8 mouse cellular contexts compared by ENCODE assay signal in the genomic region with DNA sequence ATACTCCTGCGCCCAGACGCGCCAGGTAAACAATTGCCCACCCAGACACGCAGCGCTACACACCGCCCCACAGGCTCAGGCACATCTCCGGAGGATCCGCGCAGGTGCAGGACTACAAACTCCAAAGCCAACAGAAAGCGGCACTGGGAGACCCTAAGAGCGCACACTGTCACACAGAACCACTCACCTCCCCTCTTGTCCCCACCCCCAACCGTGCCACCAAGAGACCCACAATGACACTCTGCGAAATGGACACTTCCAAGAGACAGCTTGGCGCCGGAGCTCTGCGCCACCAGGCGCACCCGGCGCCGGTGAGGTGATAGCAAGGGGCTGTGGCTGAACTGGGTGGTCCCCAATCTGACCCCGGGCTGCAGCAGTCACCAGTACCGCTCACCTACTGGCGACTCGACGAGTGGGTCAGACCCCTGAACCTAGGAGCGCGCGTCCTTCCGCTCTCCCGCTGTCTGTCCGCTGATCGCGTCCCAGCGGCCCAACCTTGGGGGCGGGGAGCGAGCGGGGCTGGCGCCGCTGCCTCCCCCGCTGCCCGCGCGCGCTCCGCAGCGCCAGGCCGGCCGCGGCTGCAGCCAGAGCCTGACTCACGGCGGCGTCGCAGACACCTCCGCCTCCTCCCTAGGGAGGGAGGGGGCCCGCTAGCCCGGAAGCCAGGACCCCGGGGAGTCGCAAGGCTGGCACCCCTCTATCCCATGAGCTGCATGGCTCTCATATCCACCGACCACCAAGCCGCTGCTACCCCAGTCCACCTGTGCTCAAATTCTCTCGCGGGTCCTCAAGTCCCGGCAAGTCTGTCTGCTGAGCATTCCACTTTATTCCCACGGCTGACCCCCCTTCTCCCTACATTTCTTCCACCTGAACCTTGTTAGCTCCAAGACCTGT. TPM values are rescaled to one million over a fixed set of nuclear protein-coding genes. Genes with fewer than 3 reads are reported as not detected.
DNase-seq lines count a peak whose midpoint lies in the region; ATAC-seq and TF ChIP-seq lines count a peak whose summit lies in the region.

No protein-coding gene starts in this region.

- DNase-seq in kidney, postnatal 14 days = no peak
- peak; percentile 39 for DNase-seq in hindbrain, postnatal 0 days (ENCODE audit: low spot score)
- peak; percentile 43 to 61 for DNase-seq in lung, postnatal 4 days
- DNase-seq in stomach, postnatal 0 days (ENCODE audit: low spot score) = peak; percentile 40
- DNase-seq in ovary, adult 18-20 months (ENCODE audit: low spot score) = no peak

- no peaks in the 10 kb centered on the region for H3K9me3 ChIP-seq in kidney, embryonic 15.5 days (replicated peaks)
- no peaks in the 10 kb centered on the region for H3K9me3 ChIP-seq in embryonic facial prominence, embryonic 12.5 days
- H3K9me3 ChIP-seq in hindbrain, postnatal 0 days (ENCODE audit: low read length) = no peaks in the 10 kb centered on the region
- H3K9me3 ChIP-seq in stomach, postnatal 0 days (ENCODE audit: control insufficient read depth, low read length) = no peaks in the 10 kb centered on the region

- ATAC-seq in kidney, embryonic 15.5 days (replicated peaks; ENCODE audit: low FRiP score) = peak; percentile 47
- ATAC-seq in activated CD4-positive, CD25-positive, alpha-beta regulatory T cell, adult 4 months = peak; percentile 59
- 0 out of 2 replicates have a peak, but pooled peaks have one; percentile 16 for ATAC-seq in embryonic facial prominence, embryonic 12.5 days (ENCODE audit: insufficient number of reproducible peaks, insufficient read depth, low FRiP score, low TSS enrichment)
- peak; percentile 33; the same call in 1 of the 2 replicates for ATAC-seq in hindbrain, postnatal 0 days
- ATAC-seq in stomach, postnatal 0 days (ENCODE audit: low FRiP score, low TSS enrichment) = peak; percentile 39

- WGBS in kidney, embryonic 15.5 days = 1% methylated on average over 64 of the region's 64 CpGs
- 2% methylated on average over 63 of the region's 64 CpGs for WGBS in embryonic facial prominence, embryonic 12.5 days
- WGBS in hindbrain, postnatal 0 days = 1% methylated on average over 62 of the region's 64 CpGs
- 2% methylated on average over 64 of the region's 64 CpGs for WGBS in stomach, postnatal 0 days

- H3K4me1 ChIP-seq in kidney, embryonic 15.5 days = peaks cover 31% of the 10 kb centered on the region
- H3K4me1 ChIP-seq in embryonic facial prominence, embryonic 12.5 days = peaks cover 20% of the 10 kb centered on the region; the same call in 1 of the 2 replicates
- H3K4me1 ChIP-seq in hindbrain, postnatal 0 days (ENCODE audit: insufficient read depth, low read length) = 0 out of 2 replicates have a peak, but pooled peaks cover 5% of the 10 kb centered on the region
- H3K4me1 ChIP-seq in stomach, postnatal 0 days (replicated peaks; ENCODE audit: control insufficient read depth, insufficient read depth) = no peaks in the 10 kb centered on the region

- H3K4me3 ChIP-seq in kidney, embryonic 15.5 days (replicated peaks) = peak overlapping the region; percentile 47
- peak overlapping the region; percentile 44 for H3K4me3 ChIP-seq in embryonic facial prominence, embryonic 12.5 days
- peak overlapping the region; percentile 47 for H3K4me3 ChIP-seq in hindbrain, postnatal 0 days (ENCODE audit: low read length)
- H3K4me3 ChIP-seq in stomach, postnatal 0 days (ENCODE audit: low read depth, low read length) = peak overlapping the region; percentile 45

- H3K27me3 ChIP-seq in kidney, embryonic 15.5 days = peaks cover 41% of the 10 kb centered on the region
- H3K27me3 ChIP-seq in embryonic facial prominence, embryonic 12.5 days = peaks cover 46% of the 10 kb centered on the region
- peaks cover 14% of the 10 kb centered on the region; the same call in 1 of the 2 replicates for H3K27me3 ChIP-seq in hindbrain, postnatal 0 days (ENCODE audit: insufficient read depth, low read length)
- H3K27me3 ChIP-seq in stomach, postnatal 0 days (ENCODE audit: control insufficient read depth, insufficient read depth, low read length) = no peaks in the 10 kb centered on the region

- H3K27ac ChIP-seq in kidney, embryonic 15.5 days = no peak overlapping the region
- H3K27ac ChIP-seq in embryonic facial prominence, embryonic 12.5 days = no peak overlapping the region
- no peak overlapping the region for H3K27ac ChIP-seq in hindbrain, postnatal 0 days
- peak overlapping the region; percentile 13; the same call in 1 of the 2 replicates for H3K27ac ChIP-seq in stomach, postnatal 0 days (replicated peaks)

- no peak for TF ChIP-seq CTCF in hindbrain, postnatal 0 days (IDR thresholded peaks at IDR 0.05; ENCODE audit: low read depth)
- TF ChIP-seq CTCF in stomach, postnatal 0 days (IDR thresholded peaks at IDR 0.05; ENCODE audit: low read depth) = no peak; the same call in 1 of the 2 replicates

- TF ChIP-seq EP300 in stomach, postnatal 0 days (optimal IDR thresholded peaks at IDR 0.05) = no peak

- H3K4me2 ChIP-seq in kidney, embryonic 15.5 days = peak overlapping the region; percentile 91
- H3K4me2 ChIP-seq in embryonic facial prominence, embryonic 12.5 days (replicated peaks) = peak overlapping the region; percentile 83
- peak overlapping the region; percentile 84 for H3K4me2 ChIP-seq in hindbrain, postnatal 0 days (ENCODE audit: low read depth, low read length)
- H3K4me2 ChIP-seq in stomach, postnatal 0 days (replicated peaks; ENCODE audit: low read depth) = peak overlapping the region; percentile 73

- peak overlapping the region; percentile 31; the same call in 1 of the 2 replicates for H3K9ac ChIP-seq in kidney, embryonic 15.5 days
- H3K9ac ChIP-seq in embryonic facial prominence, embryonic 12.5 days = peak overlapping the region; percentile 56
- H3K9ac ChIP-seq in hindbrain, postnatal 0 days (replicated peaks; ENCODE audit: low read length) = peak overlapping the region; percentile 57
- H3K9ac ChIP-seq in stomach, postnatal 0 days (ENCODE audit: low read length) = peak overlapping the region; percentile 51

- H3K36me3 ChIP-seq in kidney, embryonic 15.5 days = peaks cover 17% of the 10 kb centered on the region
- peaks cover 17% of the 10 kb centered on the region for H3K36me3 ChIP-seq in embryonic facial prominence, embryonic 12.5 days
- peaks cover 11% of the 10 kb centered on the region for H3K36me3 ChIP-seq in hindbrain, postnatal 0 days (ENCODE audit: insufficient read depth, low read length)
- H3K36me3 ChIP-seq in stomach, postnatal 0 days (ENCODE audit: control insufficient read depth, insufficient read depth, low read length) = peaks cover 12% of the 10 kb centered on the region

RNA-seq across cellular contexts. Expression of a gene that starts 1.5 kb away (rescaled TPM):
- polyA plus RNA-seq in kidney, embryonic 15.5 days (2015; fragmentation: Nextera tagmentation; extraction: Ambion mirVana) = 1.8 and 2.3 TPM in 2 replicates
- 1 to 10 TPM; 1.9 to 2.5 TPM for polyA plus RNA-seq in activated CD4-positive, CD25-positive, alpha-beta regulatory T cell, adult 4 months (2017; shearing (Covaris generic))
- 2.3 and 2.9 TPM in 2 replicates for polyA plus RNA-seq in embryonic facial prominence, embryonic 12.5 days (2016; fragmentation: Nextera tagmentation; extraction: Ambion mirVana)
- 22.7 and 25.4 TPM in 2 replicates for total RNA-seq in hindbrain, postnatal 0 days (2014; rRNA removed)
- polyA plus RNA-seq in hindbrain, postnatal 0 days (2015; fragmentation: Nextera tagmentation; extraction: Ambion mirVana) = 17.2 and 19.9 TPM in 2 replicates
- polyA plus RNA-seq in stomach, postnatal 0 days (2015; fragmentation: Nextera tagmentation; extraction: Ambion mirVana) = 9.9 and 12.0 TPM in 2 replicates

RNA-seq across cellular contexts. Expression of a gene that starts 10.5 kb away (rescaled TPM):
- polyA plus RNA-seq in kidney, embryonic 15.5 days (2015; fragmentation: Nextera tagmentation; extraction: Ambion mirVana) = 1.2 and 2.5 TPM in 2 replicates
- polyA plus RNA-seq in activated CD4-positive, CD25-positive, alpha-beta regulatory T cell, adult 4 months (2017; shearing (Covaris generic)) = not detected
- 0.67 TPM in 1 of 2 replicates, not detected in the other for polyA plus RNA-seq in embryonic facial prominence, embryonic 12.5 days (2016; fragmentation: Nextera tagmentation; extraction: Ambion mirVana)
- 1.0 TPM in 1 of 2 replicates, not detected in the other for total RNA-seq in hindbrain, postnatal 0 days (2014; rRNA removed)
- 2.1 and 2.9 TPM in 2 replicates for polyA plus RNA-seq in hindbrain, postnatal 0 days (2015; fragmentation: Nextera tagmentation; extraction: Ambion mirVana)
- polyA plus RNA-seq in stomach, postnatal 0 days (2015; fragmentation: Nextera tagmentation; extraction: Ambion mirVana) = 0.80 and 0.81 TPM in 2 replicates

RNA-seq across cellular contexts. Expression of a gene that starts 15.8 kb away (rescaled TPM):
- polyA plus RNA-seq in kidney, embryonic 15.5 days (2015; fragmentation: Nextera tagmentation; extraction: Ambion mirVana) = 294 and 312 TPM in 2 replicates
- 100 to 1,000 TPM; 287 to 288 TPM for polyA plus RNA-seq in activated CD4-positive, CD25-positive, alpha-beta regulatory T cell, adult 4 months (2017; shearing (Covaris generic))
- 208 and 210 TPM in 2 replicates for polyA plus RNA-seq in embryonic facial prominence, embryonic 12.5 days (2016; fragmentation: Nextera tagmentation; extraction: Ambion mirVana)
- total RNA-seq in hindbrain, postnatal 0 days (2014; rRNA removed) = 638 and 755 TPM in 2 replicates
- 400 and 402 TPM in 2 replicates for polyA plus RNA-seq in hindbrain, postnatal 0 days (2015; fragmentation: Nextera tagmentation; extraction: Ambion mirVana)
- polyA plus RNA-seq in stomach, postnatal 0 days (2015; fragmentation: Nextera tagmentation; extraction: Ambion mirVana) = 798 and 841 TPM in 2 replicates

Comparison
In these comparisons a context has a peak if more than half of its experiments do, and no peak if none do; other contexts are left out.
1. DNase-seq: peak in hindbrain, postnatal 0 days (single experiment), lung, postnatal 4 days (2 of 2) and stomach, postnatal 0 days (single experiment); none in kidney, postnatal 14 days (single experiment) and ovary, adult 18-20 months (single experiment).
2. Peak in every context shown above with its lines, with median percentiles within 50 percentile points of each other: ATAC-seq, H3K4me2 ChIP-seq, H3K4me3 ChIP-seq and H3K9ac ChIP-seq.